Mouse (Mus musculus) v-Abl transformed pro-B cells (cell line): ENCODE results near the gene Lpar2.

Experiments used
- in situ Hi-C, 2 experiments: fragments of 400-800 bp; cut with MboI; formaldehyde crosslinking; loops; one replicate each; pipeline ENCODE4 v1.15.1; 2025; ENCODE audit not compliant: unreplicated experiment in 2 of 2

Gene Lpar2

GRCm38 (mm10) chr8:69822386-69823191 lies at the start of gene Lpar2:
Gene Lpar2, plus strand, starts transcription at chr8:69822429.
- in situ Hi-C loops, result no loop called here

- in situ Hi-C loops, result no loop called here
These were observed 47.6 kb upstream of the Lpar2 start, which contains the start of gene Gm20422 for GRCm38 (mm10) chr8:69774503-69775148. Gene Gm20422, minus strand, starts transcription at chr8:69774886.

GRCm38 (mm10) chr8:69775149-69775534 lies 47.1 kb upstream of the Lpar2 start:
- in situ Hi-C loops, result no loop called here

DNA sequence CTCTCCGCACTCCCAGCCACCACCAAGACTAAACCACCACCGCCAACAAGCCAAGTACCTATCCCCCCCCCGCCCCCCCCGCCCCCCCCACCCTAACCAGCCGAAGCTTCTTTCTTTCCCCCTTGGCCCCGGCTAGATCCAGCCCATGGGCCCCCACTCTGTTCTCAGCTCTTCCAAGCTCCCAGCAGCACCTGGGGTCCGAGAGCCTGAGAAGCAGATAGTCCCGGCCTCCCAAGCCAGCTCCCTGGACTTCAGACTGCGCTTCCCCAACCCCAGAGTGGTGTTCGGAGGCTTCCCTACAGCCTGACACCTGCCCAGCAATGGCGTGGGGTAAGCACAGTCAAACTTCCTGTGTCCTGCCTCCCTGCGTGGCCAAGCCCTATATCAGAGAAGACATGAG lies 45.1 kb upstream of the Lpar2 start:
- in situ Hi-C loops, result no loop called here

DNA sequence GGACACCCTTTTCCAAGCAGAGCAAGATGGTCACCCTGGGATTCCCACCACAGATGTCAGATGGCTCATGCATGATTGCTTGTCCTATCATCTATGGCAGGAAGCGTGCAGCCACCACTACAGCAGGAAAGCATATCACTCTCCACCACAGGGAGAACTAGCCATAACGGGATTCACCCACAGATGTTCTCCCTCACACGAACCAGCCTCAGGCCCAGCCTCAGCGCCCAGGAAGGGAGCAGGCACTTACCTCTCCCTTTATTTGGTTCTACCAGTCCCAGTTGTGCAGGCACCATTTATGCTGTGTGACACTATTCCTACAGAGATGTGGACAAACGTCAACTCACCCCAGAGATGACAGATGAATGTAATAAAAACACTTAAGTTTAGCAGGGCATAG lies 33.1 kb upstream of the Lpar2 start:
- in situ Hi-C loops, result no loop called here

DNA sequence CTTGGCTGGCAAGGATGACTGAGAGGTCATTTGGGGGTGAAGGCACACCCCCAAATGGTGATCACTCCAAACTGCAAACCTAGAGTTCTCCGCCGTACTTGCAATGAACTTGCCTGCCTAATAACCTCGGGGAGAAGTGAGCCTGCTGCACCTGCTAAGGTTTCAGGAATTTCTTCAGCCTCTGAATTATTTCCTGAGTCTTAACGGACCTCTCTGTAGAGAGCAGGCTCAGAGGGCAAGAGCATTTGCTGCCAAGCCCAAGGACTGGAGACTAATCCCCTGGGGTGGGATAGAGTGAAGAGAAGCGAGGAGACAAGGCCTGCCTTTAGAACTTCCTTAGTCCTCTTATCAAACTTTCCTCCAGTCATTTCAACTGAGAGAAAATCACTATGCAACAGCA lies 32.5 kb upstream of the Lpar2 start:
- in situ Hi-C loops, result no loop called here

- in situ Hi-C loops, result no loop called here
These were observed 31.9 kb upstream of the Lpar2 start for GRCm38 (mm10) chr8:69790364-69790763.

DNA sequence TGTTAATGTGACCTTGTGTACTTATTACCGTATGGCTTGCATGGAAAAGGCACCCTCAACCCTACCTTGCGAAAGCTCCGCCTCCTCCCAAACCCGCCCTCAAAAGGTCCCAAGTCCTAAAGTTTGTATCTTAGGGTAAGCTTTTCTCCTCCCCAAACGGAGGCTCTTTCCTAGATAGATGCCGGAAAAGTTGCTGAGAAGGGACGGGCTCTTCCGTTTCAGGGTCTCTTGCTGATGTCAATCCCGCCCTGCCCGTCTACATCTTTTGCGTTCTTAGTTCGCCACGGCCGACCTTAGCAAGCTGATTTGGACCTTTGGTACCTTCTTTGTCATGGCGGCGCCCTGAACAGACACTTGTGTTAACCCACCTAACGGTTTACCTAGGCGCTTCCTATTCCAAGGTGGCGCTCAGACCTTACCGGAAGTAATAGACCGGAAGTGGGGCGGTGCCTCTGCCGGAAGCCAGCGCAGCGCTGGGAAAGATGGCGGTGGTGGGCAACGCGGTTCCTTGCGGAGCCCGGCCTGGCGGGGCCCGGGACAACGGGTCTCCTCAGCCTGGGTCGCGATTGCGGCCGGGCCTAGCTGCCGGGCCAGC lies 31.4 kb upstream of the Lpar2 start, which contains the start of the genes Atp13a1 and Zfp866:
TSS of gene Atp13a1 (plus strand) at position 391 of the 595 bp plus-strand sequence.
TSS of gene Zfp866 (minus strand) at position 406 of the 595 bp plus-strand sequence.
- in situ Hi-C loops, result no loop called here

DNA sequence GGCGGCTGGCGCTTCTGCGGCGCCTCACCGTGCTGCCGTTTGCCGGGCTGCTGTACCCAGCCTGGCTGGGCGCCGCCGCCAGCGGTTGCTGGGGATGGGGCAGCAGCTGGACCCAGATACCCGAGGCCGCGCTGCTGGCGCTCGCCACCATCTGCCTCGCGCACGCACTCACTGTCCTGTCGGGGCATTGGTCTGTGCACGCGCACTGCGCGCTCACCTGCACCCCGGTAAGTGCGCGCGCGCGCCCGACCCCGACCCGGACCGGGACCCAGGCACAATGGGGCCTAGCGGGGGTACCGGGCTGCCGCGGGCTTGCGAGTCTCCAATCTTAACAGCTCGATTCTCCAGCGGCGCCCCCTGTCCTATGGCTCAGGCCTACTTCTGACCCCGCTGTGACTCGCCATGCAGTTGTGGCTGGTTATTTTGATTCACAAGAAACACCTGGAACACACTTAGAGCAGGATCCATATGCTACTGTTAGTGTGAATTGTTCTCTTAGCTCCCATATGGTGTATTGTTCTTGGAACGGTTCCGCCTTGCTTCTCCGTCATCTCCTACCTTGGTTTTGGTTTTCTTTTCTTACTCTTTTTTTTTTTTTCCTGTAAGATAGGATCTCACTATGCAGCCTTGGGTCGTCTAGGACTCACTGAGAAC lies 30.7 kb upstream of the Lpar2 start:
- in situ Hi-C loops, result no loop called here

DNA sequence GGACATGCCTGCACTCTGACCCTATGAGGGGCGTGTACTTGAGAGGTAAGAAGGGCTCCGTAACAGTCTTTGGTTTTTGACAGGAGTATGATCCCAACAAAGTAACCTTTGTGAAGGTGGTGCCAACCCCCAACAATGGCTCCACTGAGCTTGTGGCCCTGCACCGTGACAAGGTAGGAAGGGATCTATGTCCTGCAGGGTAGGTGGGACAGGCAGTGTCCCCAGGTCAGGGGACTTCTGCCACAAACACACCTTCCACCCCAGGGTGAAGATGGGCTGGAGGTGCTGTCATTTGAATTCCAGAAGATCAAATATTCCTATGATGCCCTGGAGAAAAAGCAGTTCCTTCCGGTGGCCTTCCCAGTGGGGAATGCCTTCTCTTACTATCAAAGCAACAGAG lies 28.6 kb upstream of the Lpar2 start:
- in situ Hi-C loops, result no loop called here

DNA sequence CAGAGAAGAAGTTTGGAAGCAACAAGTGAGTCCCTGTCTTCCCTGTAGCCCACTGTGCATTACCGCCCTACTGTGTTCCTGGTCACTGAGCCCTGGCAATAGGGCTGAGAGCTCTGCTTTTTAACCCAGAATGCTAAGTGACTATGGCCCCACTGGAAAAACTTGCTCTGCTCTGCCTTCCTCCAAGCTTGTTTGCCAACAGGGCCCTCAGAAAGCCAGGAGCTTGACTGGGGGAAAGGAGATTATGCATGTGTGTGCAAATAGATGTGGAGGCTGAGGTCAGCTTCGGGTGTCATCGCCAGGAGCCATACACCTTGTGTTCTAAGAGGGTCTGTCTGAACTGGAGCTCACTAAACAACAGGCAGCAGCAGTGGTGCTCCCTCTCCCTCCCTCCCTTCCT lies 28.1 kb upstream of the Lpar2 start:
- in situ Hi-C loops, result no loop called here

GRCm38 (mm10) chr8:69794901-69795300 lies 27.3 kb upstream of the Lpar2 start:
- in situ Hi-C loops, result no loop called here

DNA sequence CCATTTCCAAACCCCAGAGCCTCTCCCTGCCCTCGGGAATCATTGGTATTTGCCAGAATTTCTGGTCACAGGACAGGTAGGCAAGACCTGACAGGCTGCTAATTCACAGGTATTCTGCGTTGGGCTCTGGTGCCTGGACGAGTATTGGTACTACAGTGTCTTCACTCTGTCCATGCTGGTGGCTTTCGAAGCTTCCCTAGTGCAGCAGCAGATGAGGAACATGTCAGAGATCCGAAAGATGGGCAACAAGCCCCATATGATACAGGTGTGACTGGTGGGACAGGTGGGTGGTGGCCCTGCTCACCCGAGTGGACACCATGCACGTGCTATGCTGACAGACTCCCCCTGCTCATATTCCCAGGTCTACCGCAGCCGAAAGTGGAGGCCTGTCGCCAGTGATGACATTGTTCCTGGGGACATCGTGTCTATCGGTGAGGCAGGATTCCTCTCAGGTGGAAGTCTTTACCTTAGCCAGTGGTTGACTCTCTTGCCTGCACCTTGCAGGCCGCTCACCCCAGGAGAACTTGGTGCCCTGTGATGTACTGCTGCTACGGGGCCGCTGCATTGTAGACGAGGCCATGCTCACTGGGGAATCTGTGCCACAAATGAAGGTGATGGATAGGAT lies 25.4 kb upstream of the Lpar2 start:
- in situ Hi-C loops, result no loop called here

DNA sequence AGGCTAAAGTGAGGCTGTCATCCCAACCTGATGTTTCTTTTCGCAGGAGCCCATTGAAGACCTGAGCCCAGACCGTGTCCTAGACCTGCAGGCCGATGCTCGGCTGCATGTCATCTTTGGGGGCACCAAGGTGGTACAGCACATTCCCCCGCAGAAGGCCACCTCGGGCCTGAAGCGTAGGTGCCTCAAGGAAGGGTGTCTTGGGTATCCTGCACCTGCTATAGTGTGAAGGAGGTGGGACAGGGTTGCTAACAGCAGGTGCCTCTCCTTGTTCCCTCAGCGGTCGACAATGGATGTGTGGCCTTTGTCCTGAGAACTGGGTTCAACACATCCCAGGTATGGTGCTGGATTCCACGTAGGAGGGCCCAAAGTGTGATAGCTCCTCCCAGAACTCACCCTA lies 24.6 kb upstream of the Lpar2 start:
- in situ Hi-C loops, result no loop called here

DNA sequence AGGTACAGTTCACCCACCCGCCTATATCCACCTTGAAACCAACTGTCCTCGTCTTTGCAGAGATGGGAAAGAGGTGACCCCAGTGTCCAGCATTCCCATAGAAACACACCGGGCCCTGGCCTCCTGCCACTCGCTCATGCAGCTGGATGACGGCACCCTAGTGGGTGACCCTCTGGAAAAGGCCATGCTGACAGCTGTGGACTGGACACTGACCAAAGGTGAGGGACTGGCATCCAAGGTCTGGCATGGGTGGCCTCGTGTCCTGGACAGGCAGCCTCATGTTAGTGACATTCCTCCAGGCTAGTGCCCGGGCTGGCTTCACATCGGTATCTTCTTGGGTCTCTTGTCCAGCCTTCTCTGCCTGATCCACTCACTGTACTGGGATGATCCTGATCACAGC lies 23.0 kb upstream of the Lpar2 start:
- in situ Hi-C loops, result no loop called here

GRCm38 (mm10) chr8:69799946-69800345 lies 22.3 kb upstream of the Lpar2 start:
- in situ Hi-C loops, result no loop called here

DNA sequence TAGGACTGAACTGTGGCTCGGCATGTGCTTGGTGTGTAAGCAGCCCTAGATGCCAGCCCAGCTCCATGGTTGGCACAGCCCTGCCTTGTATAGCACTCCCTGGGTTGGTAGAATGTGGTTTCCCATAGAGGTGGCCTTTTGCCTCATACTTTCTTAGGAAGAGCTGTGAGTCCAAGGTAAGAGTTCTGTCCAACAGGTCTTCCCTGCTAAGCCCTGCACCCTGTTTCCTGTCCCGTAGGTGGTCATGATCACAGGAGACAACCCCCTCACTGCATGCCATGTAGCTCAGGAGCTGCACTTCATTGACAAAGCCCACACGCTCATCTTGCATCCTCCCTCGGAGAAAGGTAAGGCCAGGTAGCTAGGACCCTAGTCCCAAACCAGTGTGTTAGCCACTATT lies 20.4 kb upstream of the Lpar2 start:
- in situ Hi-C loops, result no loop called here

- in situ Hi-C loops, result no loop called here
These were observed 20.0 kb upstream of the Lpar2 start for GRCm38 (mm10) chr8:69802216-69802615.

DNA sequence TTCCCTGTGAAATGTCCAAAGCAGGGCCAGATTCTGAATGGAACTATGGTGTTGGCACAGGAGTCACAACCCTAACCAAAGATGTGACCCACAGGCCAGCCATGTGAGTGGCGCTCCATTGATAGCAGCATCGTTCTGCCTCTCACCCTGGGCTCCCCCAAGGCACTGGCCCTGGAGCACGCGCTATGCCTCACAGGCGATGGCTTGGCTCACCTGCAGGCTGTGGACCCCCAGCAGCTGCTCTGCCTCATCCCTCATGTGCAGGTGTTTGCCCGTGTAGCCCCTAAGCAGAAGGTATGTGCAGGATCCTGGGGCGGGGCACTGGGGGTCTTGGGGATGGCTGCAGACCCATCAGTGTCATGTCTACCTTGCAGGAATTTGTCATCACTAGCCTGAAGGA lies 18.9 kb upstream of the Lpar2 start:
- in situ Hi-C loops, result no loop called here

GRCm38 (mm10) chr8:69804537-69804936 lies 17.7 kb upstream of the Lpar2 start:
- in situ Hi-C loops, result no loop called here

GRCm38 (mm10) chr8:69805086-69805485 lies 17.1 kb upstream of the Lpar2 start:
- in situ Hi-C loops, result no loop called here
